Mouse (Mus musculus) liver, postnatal 0 days (tissue): ENCODE measurements around the gene Syt2.

Experiments
- CTCF ChIP-seq: sonication (generic); IDR thresholded peaks from 2 replicates; pipeline ENCODE4 v1.5.1; 2016; ENCODE audit warnings: antibody characterized with exemption, low read depth
- EP300 ChIP-seq: IDR thresholded peaks from 2 replicates; pipeline ENCODE4 v1.6.1; 2016; ENCODE audit warnings: antibody characterized with exemption, low read depth, mild to moderate bottlenecking

- TF ChIP-seq CTCF: no peak
- no peak for TF ChIP-seq EP300
These were observed 73.3 kb downstream of the Syt2 start for GRCm38 (mm10) chr1:134719718-134720304.
